Mouse (Mus musculus): ENCODE data around the gene Iqcg. TPM values are rescaled to one million over a fixed set of nuclear protein-coding genes. Genes with fewer than 3 reads are reported as not detected.
A peak's percentile ranks its signal among the peaks of the same experiment; 100 is the strongest.

The Iqcg gene
- polyA plus RNA-seq, 1 experiment from 2014 or later, result 5.7 TPM

GRCm38 (mm10) chr16:33042682-33043081 is 13.3 kb downstream of the Iqcg start:
- DNase-seq (ENCODE audit: low spot score, missing footprints) (no peak), ATAC-seq (ENCODE audit: low FRiP score) (no peak)
- no peak overlapping the region for H3K4me3 ChIP-seq (ENCODE audit: low read depth, low read length)
- H3K4me2 ChIP-seq, result no peak overlapping the region
- no peaks in the 10 kb centered on the region for H3K4me1 ChIP-seq (ENCODE audit: control insufficient read depth, insufficient read depth, low read length)
- H3K9me3 ChIP-seq (ENCODE audit: control insufficient read depth, low read length), result no peaks in the 10 kb centered on the region
- no peak overlapping the region for H3K27ac ChIP-seq (ENCODE audit: low read depth, low read length)
- no peaks in the 10 kb centered on the region for H3K36me3 ChIP-seq (ENCODE audit: control insufficient read depth, insufficient read depth, low read length)
- H3K27me3 ChIP-seq (ENCODE audit: control insufficient read depth, insufficient read depth, low read length), result no peaks in the 10 kb centered on the region
- 84% methylated on average over 1 of the region's 1 CpGs for WGBS
- H3K9ac ChIP-seq (ENCODE audit: low read length), result no peak overlapping the region

- DNase-seq (ENCODE audit: low spot score, missing footprints) (no peak), ATAC-seq (ENCODE audit: low FRiP score) (no peak)
- Histone ChIP-seq H3K36me3 (ENCODE audit: control insufficient read depth, insufficient read depth, low read length) (no peaks in the 10 kb centered on the region), H3K9ac (ENCODE audit: low read length) (no peak overlapping the region), H3K4me1 (ENCODE audit: control insufficient read depth, insufficient read depth, low read length) (no peaks in the 10 kb centered on the region), H3K27me3 (ENCODE audit: control insufficient read depth, insufficient read depth, low read length) (no peaks in the 10 kb centered on the region), H3K4me3 (ENCODE audit: low read depth, low read length) (no peak overlapping the region), H3K27ac (ENCODE audit: low read depth, low read length) (no peak overlapping the region), H3K9me3 (ENCODE audit: control insufficient read depth, low read length) (no peaks in the 10 kb centered on the region), H3K4me2 (no peak overlapping the region)
- 84% methylated on average over 4 of the region's 4 CpGs for WGBS
These were observed 20.0 kb downstream of the Iqcg start for GRCm38 (mm10) chr16:33036006-33036405.

- no peak overlapping the region for H3K4me3 ChIP-seq (ENCODE audit: low read depth, low read length)
- H3K27ac ChIP-seq (ENCODE audit: low read depth, low read length), result no peak overlapping the region
- no peaks in the 10 kb centered on the region for H3K9me3 ChIP-seq (ENCODE audit: control insufficient read depth, low read length)
- ATAC-seq (ENCODE audit: low FRiP score), result no peak
- no peak for DNase-seq (ENCODE audit: low spot score, missing footprints)
- 90% methylated on average over 7 of the region's 7 CpGs for WGBS
- no peaks in the 10 kb centered on the region for H3K36me3 ChIP-seq (ENCODE audit: control insufficient read depth, insufficient read depth, low read length)
- H3K4me2 ChIP-seq, result no peak overlapping the region
- H3K27me3 ChIP-seq (ENCODE audit: control insufficient read depth, insufficient read depth, low read length), result no peaks in the 10 kb centered on the region
- no peaks in the 10 kb centered on the region for H3K4me1 ChIP-seq (ENCODE audit: control insufficient read depth, insufficient read depth, low read length)
- H3K9ac ChIP-seq (ENCODE audit: low read length), result no peak overlapping the region
These were observed 29.7 kb downstream of the Iqcg start for GRCm38 (mm10) chr16:33026357-33026756.

- Histone ChIP-seq H3K9ac (ENCODE audit: low read length) (no peak overlapping the region), H3K4me3 (ENCODE audit: low read depth, low read length) (no peak overlapping the region), H3K27ac (ENCODE audit: low read depth, low read length) (no peak overlapping the region), H3K9me3 (ENCODE audit: control insufficient read depth, low read length) (no peaks in the 10 kb centered on the region), H3K4me1 (ENCODE audit: control insufficient read depth, insufficient read depth, low read length) (no peaks in the 10 kb centered on the region), H3K4me2 (no peak overlapping the region), H3K27me3 (ENCODE audit: control insufficient read depth, insufficient read depth, low read length) (no peaks in the 10 kb centered on the region), H3K36me3 (ENCODE audit: control insufficient read depth, insufficient read depth, low read length) (no peaks in the 10 kb centered on the region)
- ATAC-seq (ENCODE audit: low FRiP score), result no peak
- DNase-seq (ENCODE audit: low spot score, missing footprints), result no peak
- WGBS, result 83% methylated on average over 8 of the region's 8 CpGs
These were observed 31.4 kb downstream of the Iqcg start for GRCm38 (mm10) chr16:33024456-33025104.

GRCm38 (mm10) chr16:33023750-33024149 is 32.3 kb downstream of the Iqcg start:
- peak; percentile 58; the same call in 1 of the 2 replicates for ATAC-seq (ENCODE audit: low FRiP score)
- peak; percentile 98 for DNase-seq (ENCODE audit: low spot score, missing footprints)
- H3K4me3 ChIP-seq (ENCODE audit: low read depth, low read length), result no peak overlapping the region

GRCm38 (mm10) chr16:33021381-33021780 is 34.6 kb downstream of the Iqcg start:
- Histone ChIP-seq H3K27me3 (ENCODE audit: control insufficient read depth, insufficient read depth, low read length) (no peaks in the 10 kb centered on the region), H3K4me3 (ENCODE audit: low read depth, low read length) (no peak overlapping the region), H3K9me3 (ENCODE audit: control insufficient read depth, low read length) (no peaks in the 10 kb centered on the region), H3K9ac (ENCODE audit: low read length) (no peak overlapping the region), H3K27ac (ENCODE audit: low read depth, low read length) (no peak overlapping the region), H3K36me3 (ENCODE audit: control insufficient read depth, insufficient read depth, low read length) (no peaks in the 10 kb centered on the region), H3K4me2 (no peak overlapping the region), H3K4me1 (ENCODE audit: control insufficient read depth, insufficient read depth, low read length) (no peaks in the 10 kb centered on the region)
- WGBS, result 91% methylated on average over 3 of the region's 3 CpGs
- DNase-seq (ENCODE audit: low spot score, missing footprints), result no peak
- ATAC-seq (ENCODE audit: low FRiP score), result no peak

More at GRCm38 (mm10) chr16:33023750-33024149, 32.3 kb downstream of the Iqcg start:
- H3K9ac ChIP-seq (ENCODE audit: low read length), result no peak overlapping the region
- no peaks in the 10 kb centered on the region for H3K9me3 ChIP-seq (ENCODE audit: control insufficient read depth, low read length)
- 7% methylated on average over 4 of the region's 4 CpGs for WGBS
- H3K4me2 ChIP-seq, result no peak overlapping the region
- H3K4me1 ChIP-seq (ENCODE audit: control insufficient read depth, insufficient read depth, low read length), result no peaks in the 10 kb centered on the region
- no peaks in the 10 kb centered on the region for H3K27me3 ChIP-seq (ENCODE audit: control insufficient read depth, insufficient read depth, low read length)
- no peaks in the 10 kb centered on the region for H3K36me3 ChIP-seq (ENCODE audit: control insufficient read depth, insufficient read depth, low read length)
- no peak overlapping the region for H3K27ac ChIP-seq (ENCODE audit: low read depth, low read length)

- 79% methylated on average over 21 of the region's 21 CpGs for WGBS
These were observed 36.8 kb downstream of the Iqcg start for GRCm38 (mm10) chr16:33019117-33019770.

GRCm38 (mm10) chr16:33017677-33018349 is 38.2 kb downstream of the Iqcg start:
- DNase-seq (ENCODE audit: low spot score, missing footprints), result no peak
- H3K4me3 ChIP-seq (ENCODE audit: low read depth, low read length), result no peak overlapping the region
- no peak overlapping the region for H3K27ac ChIP-seq (ENCODE audit: low read depth, low read length)
- no peak overlapping the region for H3K4me2 ChIP-seq
- H3K4me1 ChIP-seq (ENCODE audit: control insufficient read depth, insufficient read depth, low read length), result no peaks in the 10 kb centered on the region
- H3K9ac ChIP-seq (ENCODE audit: low read length), result no peak overlapping the region
- ATAC-seq (ENCODE audit: low FRiP score), result no peak
- WGBS, result 92% methylated on average over 5 of the region's 5 CpGs
- H3K9me3 ChIP-seq (ENCODE audit: control insufficient read depth, low read length), result no peaks in the 10 kb centered on the region
- peaks cover 7% of the 10 kb centered on the region for H3K36me3 ChIP-seq (ENCODE audit: control insufficient read depth, insufficient read depth, low read length)
- no peaks in the 10 kb centered on the region for H3K27me3 ChIP-seq (ENCODE audit: control insufficient read depth, insufficient read depth, low read length)

More at GRCm38 (mm10) chr16:33019117-33019770, 36.8 kb downstream of the Iqcg start:
- Histone ChIP-seq H3K9ac (ENCODE audit: low read length) (no peak overlapping the region), H3K4me2 (no peak overlapping the region), H3K9me3 (ENCODE audit: control insufficient read depth, low read length) (no peaks in the 10 kb centered on the region), H3K36me3 (ENCODE audit: control insufficient read depth, insufficient read depth, low read length) (no peaks in the 10 kb centered on the region), H3K4me1 (ENCODE audit: control insufficient read depth, insufficient read depth, low read length) (no peaks in the 10 kb centered on the region), H3K27me3 (ENCODE audit: control insufficient read depth, insufficient read depth, low read length) (no peaks in the 10 kb centered on the region), H3K27ac (ENCODE audit: low read depth, low read length) (no peak overlapping the region), H3K4me3 (ENCODE audit: low read depth, low read length) (no peak overlapping the region)
- ATAC-seq (ENCODE audit: low FRiP score) (no peak), DNase-seq (ENCODE audit: low spot score, missing footprints) (no peak)

GRCm38 (mm10) chr16:33015986-33016385 is 40.0 kb downstream of the Iqcg start:
- no peak overlapping the region for H3K9ac ChIP-seq (ENCODE audit: low read length)
- no peaks in the 10 kb centered on the region for H3K4me1 ChIP-seq (ENCODE audit: control insufficient read depth, insufficient read depth, low read length)
- H3K9me3 ChIP-seq (ENCODE audit: control insufficient read depth, low read length), result no peaks in the 10 kb centered on the region
- H3K4me2 ChIP-seq, result no peak overlapping the region
- H3K36me3 ChIP-seq (ENCODE audit: control insufficient read depth, insufficient read depth, low read length), result peaks cover 14% of the 10 kb centered on the region
- H3K27me3 ChIP-seq (ENCODE audit: control insufficient read depth, insufficient read depth, low read length), result no peaks in the 10 kb centered on the region
- H3K4me3 ChIP-seq (ENCODE audit: low read depth, low read length), result no peak overlapping the region
- DNase-seq (ENCODE audit: low spot score, missing footprints) (no peak), ATAC-seq (ENCODE audit: low FRiP score) (no peak)
- no peak overlapping the region for H3K27ac ChIP-seq (ENCODE audit: low read depth, low read length)
- WGBS, result 100% methylated on average over 2 of the region's 2 CpGs
